Mouse (Mus musculus) lung, embryonic 15.5 days (tissue): ENCODE results near the gene Prss57. TPM values are rescaled to one million over a fixed set of nuclear protein-coding genes. Genes with fewer than 3 reads are reported as not detected.

ENCODE experiments used
- ATAC-seq: fragments of 200-750 bp; cut with Nextera tagmentation; 2 replicates; pipeline ENCODE4 v1.8.0; 2017; ENCODE audit warnings: moderate number of reproducible peaks, borderline replicate concordance; ENCODE audit not compliant: low FRiP score, low TSS enrichment; ENCODE audit errors: extremely low read depth
- H3K27ac ChIP-seq: fragments of 300-500 bp; sonication (generic); 2 replicates; pipeline ENCODE4 v1.5.1; 2015; ENCODE audit warnings: moderate library complexity, mild to moderate bottlenecking, inconsistent platforms
- H3K27me3 ChIP-seq: fragments of 300-500 bp; sonication (generic); 2 replicates; pipeline ENCODE4 v1.6.1; 2015; ENCODE audit warnings: inconsistent platforms
- H3K36me3 ChIP-seq: fragments of 300-500 bp; sonication (generic); 2 replicates; pipeline ENCODE4 v1.6.1; 2015; ENCODE audit warnings: inconsistent platforms
- H3K4me1 ChIP-seq: fragments of 300-500 bp; sonication (generic); 2 replicates; pipeline ENCODE4 v1.6.1; 2015; ENCODE audit warnings: inconsistent platforms
- H3K4me2 ChIP-seq: fragments of 300-500 bp; sonication (generic); 2 replicates; pipeline ENCODE4 v1.6.1; 2015; ENCODE audit warnings: inconsistent platforms, mild to moderate bottlenecking, moderate library complexity
- H3K4me3 ChIP-seq: fragments of 300-500 bp; sonication (generic); 2 replicates; pipeline ENCODE4 v1.5.1; 2015; ENCODE audit warnings: mild to moderate bottlenecking, inconsistent platforms
- H3K9ac ChIP-seq: fragments of 300-500 bp; sonication (generic); 2 replicates; pipeline ENCODE4 v1.6.1; 2015; ENCODE audit warnings: inconsistent platforms
- H3K9me3 ChIP-seq: fragments of 300-500 bp; sonication (generic); 2 replicates; pipeline ENCODE4 v1.6.1; 2016; ENCODE audit warnings: inconsistent platforms
- WGBS: fragments of 180-500 bp; shearing (Covaris S2); methylation state at CpG from one replicate; pipeline ENCODE4 v1.1.7; 2015; 5-methylcytosine and 5-hydroxymethylcytosine counted together
- polyA plus RNA-seq: library from polyadenylated mRNA; unstranded; fragments of >200 nt; fragmentation: Nextera tagmentation; extraction: Ambion mirVana; gene quantifications from 2 replicates; pipeline ENCODE4 v1.2.1, GENCODE M21; 2015

The Prss57 gene
- polyA plus RNA-seq, 1 experiment from 2014 or later = 1.9 TPM

GRCm38 (mm10) chr10:79779193-79779592 lies 11.6 kb downstream of the Prss57 start:
- Histone ChIP-seq H3K27me3 (peaks cover 31% of the 10 kb centered on the region), H3K4me1 (peaks cover 44% of the 10 kb centered on the region), H3K27ac (peak overlapping the region; percentile 81; the same call in 1 of the 2 replicates), H3K4me2 (no peak overlapping the region), H3K4me3 (no peak overlapping the region), H3K9ac (no peak overlapping the region), H3K36me3 (no peaks in the 10 kb centered on the region), H3K9me3 (no peaks in the 10 kb centered on the region)
- WGBS = 20% methylated on average over 2 of the region's 2 CpGs
- no peak for ATAC-seq

GRCm38 (mm10) chr10:79778006-79778405 lies 12.8 kb downstream of the Prss57 start:
- peak overlapping the region; percentile 58 for H3K9ac ChIP-seq

GRCm38 (mm10) chr10:79777103-79777531 lies 13.6 kb downstream of the Prss57 start, which contains the start of gene Fstl3:
Gene Fstl3 (plus strand): TSS chr10:79777272.
- WGBS = under 1% methylated on average over 39 of the region's 39 CpGs
- no peaks in the 10 kb centered on the region for H3K9me3 ChIP-seq
- H3K4me3 ChIP-seq = peak within 1 kb of the TSS; percentile 54
- H3K27ac ChIP-seq = peak within 1 kb of the TSS; percentile 81
- no peaks in the 10 kb centered on the region for H3K36me3 ChIP-seq
- no peak for ATAC-seq
- peak within 1 kb of the TSS; percentile 88 for H3K4me2 ChIP-seq
- peak within 1 kb of the TSS; percentile 58 for H3K9ac ChIP-seq
- H3K27me3 ChIP-seq = peaks cover 21% of the 10 kb centered on the region; the same call in 1 of the 2 replicates
- H3K4me1 ChIP-seq = peaks cover 44% of the 10 kb centered on the region

More at GRCm38 (mm10) chr10:79778006-79778405, 12.8 kb downstream of the Prss57 start:
- H3K4me2 ChIP-seq = peak overlapping the region; percentile 88
- WGBS = 5% methylated on average over 15 of the region's 15 CpGs
- H3K27me3 ChIP-seq = peaks cover 26% of the 10 kb centered on the region; the same call in 1 of the 2 replicates
- H3K4me3 ChIP-seq = peak overlapping the region; percentile 54
- H3K4me1 ChIP-seq = peaks cover 44% of the 10 kb centered on the region
- no peaks in the 10 kb centered on the region for H3K9me3 ChIP-seq
- ATAC-seq = peak; percentile 33
- peak overlapping the region; percentile 81 for H3K27ac ChIP-seq
- no peaks in the 10 kb centered on the region for H3K36me3 ChIP-seq

GRCm38 (mm10) chr10:79774486-79775279 lies 16.1 kb downstream of the Prss57 start:
- H3K27me3 ChIP-seq = peaks cover 10% of the 10 kb centered on the region; the same call in 1 of the 2 replicates
- no peak overlapping the region for H3K4me2 ChIP-seq
- no peak for ATAC-seq
- H3K4me1 ChIP-seq = peaks cover 29% of the 10 kb centered on the region
- no peak overlapping the region for H3K27ac ChIP-seq
- WGBS = 59% methylated on average over 5 of the region's 5 CpGs
- no peak overlapping the region for H3K4me3 ChIP-seq
- H3K9ac ChIP-seq = no peak overlapping the region
- H3K36me3 ChIP-seq = no peaks in the 10 kb centered on the region
- no peaks in the 10 kb centered on the region for H3K9me3 ChIP-seq

GRCm38 (mm10) chr10:79773208-79773607 lies 17.6 kb downstream of the Prss57 start:
- Histone ChIP-seq H3K36me3 (no peaks in the 10 kb centered on the region), H3K4me1 (peaks cover 19% of the 10 kb centered on the region), H3K4me2 (no peak overlapping the region), H3K9ac (no peak overlapping the region), H3K27me3 (no peaks in the 10 kb centered on the region), H3K9me3 (no peaks in the 10 kb centered on the region), H3K27ac (no peak overlapping the region), H3K4me3 (no peak overlapping the region)
- 87% methylated on average over 2 of the region's 2 CpGs for WGBS
- ATAC-seq = no peak

GRCm38 (mm10) chr10:79772320-79772719 lies 18.4 kb downstream of the Prss57 start:
- no peak for ATAC-seq
- no peaks in the 10 kb centered on the region for H3K9me3 ChIP-seq
- WGBS = 88% methylated on average over 3 of the region's 3 CpGs
- no peaks in the 10 kb centered on the region for H3K36me3 ChIP-seq
- peaks cover 19% of the 10 kb centered on the region for H3K4me1 ChIP-seq
- H3K4me2 ChIP-seq = no peak overlapping the region
- H3K4me3 ChIP-seq = no peak overlapping the region
- no peaks in the 10 kb centered on the region for H3K27me3 ChIP-seq
- H3K9ac ChIP-seq = no peak overlapping the region
- H3K27ac ChIP-seq = no peak overlapping the region

- no peaks in the 10 kb centered on the region for H3K36me3 ChIP-seq
- peaks cover 30% of the 10 kb centered on the region for H3K4me1 ChIP-seq
- no peaks in the 10 kb centered on the region for H3K27me3 ChIP-seq
- no peak overlapping the region for H3K27ac ChIP-seq
- H3K4me3 ChIP-seq = no peak overlapping the region
- no peak for ATAC-seq
- no peaks in the 10 kb centered on the region for H3K9me3 ChIP-seq
- 14% methylated on average over 4 of the region's 4 CpGs for WGBS
- no peak overlapping the region for H3K9ac ChIP-seq
- no peak overlapping the region for H3K4me2 ChIP-seq
Observed at GRCm38 (mm10) chr10:79769329-79769728, 21.4 kb downstream of the Prss57 start.

- Histone ChIP-seq H3K27ac (no peak overlapping the region), H3K4me2 (no peak overlapping the region), H3K4me3 (no peak overlapping the region), H3K9ac (no peak overlapping the region), H3K36me3 (no peaks in the 10 kb centered on the region), H3K27me3 (no peaks in the 10 kb centered on the region), H3K4me1 (peaks cover 36% of the 10 kb centered on the region), H3K9me3 (no peaks in the 10 kb centered on the region)
- WGBS = 2% methylated on average over 5 of the region's 5 CpGs
- no peak for ATAC-seq
Observed at GRCm38 (mm10) chr10:79768400-79768799, 22.4 kb downstream of the Prss57 start.

GRCm38 (mm10) chr10:79767372-79768244 lies 23.2 kb downstream of the Prss57 start:
- WGBS = 8% methylated on average over 40 of the region's 40 CpGs

GRCm38 (mm10) chr10:79766508-79767325 lies 24.0 kb downstream of the Prss57 start, which contains the start of gene Rnf126:
Gene Rnf126 (minus strand): TSS chr10:79766952.
- Histone ChIP-seq H3K9me3 (no peaks in the 10 kb centered on the region), H3K27ac (peak within 1 kb of the TSS; percentile 95), H3K4me2 (peak within 1 kb of the TSS; percentile 94), H3K9ac (peak within 1 kb of the TSS; percentile 93), H3K27me3 (no peaks in the 10 kb centered on the region), H3K4me1 (peaks cover 36% of the 10 kb centered on the region), H3K36me3 (peaks cover 8% of the 10 kb centered on the region), H3K4me3 (peak within 1 kb of the TSS; percentile 92)
- peak; percentile 93 for ATAC-seq
- WGBS = under 1% methylated on average over 101 of the region's 101 CpGs

More at GRCm38 (mm10) chr10:79767372-79768244, 23.2 kb downstream of the Prss57 start:
- ATAC-seq = peak; percentile 81
- peaks cover 36% of the 10 kb centered on the region for H3K4me1 ChIP-seq
- H3K36me3 ChIP-seq = no peaks in the 10 kb centered on the region
- no peaks in the 10 kb centered on the region for H3K27me3 ChIP-seq
- no peaks in the 10 kb centered on the region for H3K9me3 ChIP-seq
- peak overlapping the region; percentile 92 for H3K4me3 ChIP-seq
- peak overlapping the region; percentile 94 for H3K4me2 ChIP-seq
- peak overlapping the region; percentile 95 for H3K27ac ChIP-seq
- peak overlapping the region; percentile 52 for H3K9ac ChIP-seq

GRCm38 (mm10) chr10:79766001-79766507 lies 24.7 kb downstream of the Prss57 start:
- H3K36me3 ChIP-seq = peaks cover 15% of the 10 kb centered on the region
- peak overlapping the region; percentile 94 for H3K4me2 ChIP-seq
- WGBS = 3% methylated on average over 16 of the region's 16 CpGs
- H3K27ac ChIP-seq = peak overlapping the region; percentile 95
- peak overlapping the region; percentile 92 for H3K4me3 ChIP-seq
- H3K9me3 ChIP-seq = no peaks in the 10 kb centered on the region
- H3K9ac ChIP-seq = peak overlapping the region; percentile 93
- H3K4me1 ChIP-seq = peaks cover 36% of the 10 kb centered on the region
- no peaks in the 10 kb centered on the region for H3K27me3 ChIP-seq
- no peak for ATAC-seq
